Mouse (Mus musculus) kidney, postnatal 0 days (tissue): ENCODE measurements at regions not wholly inside any gene's neighbourhood (a gene's known extent, or its start where the extent isn't known, plus 50 kb on each side); places are given as distances from the start of the nearest gene placed in this dataset.

Experiments
- ATAC-seq: fragments of 200-750 bp; cut with Nextera tagmentation; replicated peaks from 2 replicates; pipeline ENCODE4 v1.8.0; 2017; ENCODE audit warnings: low read depth, moderate number of reproducible peaks, moderate TSS enrichment, moderate library complexity; ENCODE audit not compliant: low FRiP score
- DNase-seq: peaks from one replicate; pipeline ENCODE4 v3.0.0-alpha.2; 2016; ENCODE audit warnings: low spot score
- H3K27ac ChIP-seq: fragments of 300-500 bp; sonication (generic); 2 replicates; pipeline ENCODE4 v1.5.1; 2014; ENCODE audit warnings: mild to moderate bottlenecking
- H3K27me3 ChIP-seq: fragments of 300-500 bp; sonication (generic); 2 replicates; pipeline ENCODE4 v1.6.1; 2014; ENCODE audit warnings: low read length, mixed read lengths; ENCODE audit not compliant: insufficient read depth
- H3K36me3 ChIP-seq: fragments of 300-500 bp; sonication (generic); 2 replicates; pipeline ENCODE4 v1.6.1; 2014; ENCODE audit warnings: low read length, mixed read lengths; ENCODE audit not compliant: insufficient read depth
- H3K4me1 ChIP-seq: fragments of 300-500 bp; sonication (generic); replicated peaks from 2 replicates; pipeline ENCODE4 v1.6.1; 2014; ENCODE audit warnings: antibody characterized with exemption, low read length, mixed read lengths; ENCODE audit not compliant: insufficient read depth
- H3K4me2 ChIP-seq: fragments of 300-500 bp; sonication (generic); 2 replicates; pipeline ENCODE4 v1.6.1; 2014; ENCODE audit warnings: mild to moderate bottlenecking, low read length, moderate library complexity, mixed read lengths
- H3K4me3 ChIP-seq: fragments of 300-500 bp; sonication (generic); replicated peaks from 2 replicates; pipeline ENCODE4 v1.5.1; 2014; ENCODE audit warnings: low read depth, low read length
- H3K9ac ChIP-seq: fragments of 300-500 bp; sonication (generic); 2 replicates; pipeline ENCODE4 v1.6.1; 2014; ENCODE audit warnings: low read depth, low read length
- H3K9me3 ChIP-seq: fragments of 300-500 bp; sonication (generic); replicated peaks from 2 replicates; pipeline ENCODE4 v1.6.1; 2016; ENCODE audit warnings: low read length, inconsistent platforms, mixed read lengths
- CTCF ChIP-seq: IDR thresholded peaks from 2 replicates; pipeline ENCODE4 v1.5.1; 2016; ENCODE audit warnings: antibody characterized with exemption, low read depth, mild to moderate bottlenecking, moderate library complexity
- WGBS: fragments of 180-500 bp; shearing (Covaris S2); extraction: QIAGEN DNeasy Blood & Tissue Kit; methylation state at CpG from one replicate; pipeline ENCODE4 v1.1.7; 2014; 5-methylcytosine and 5-hydroxymethylcytosine counted together

- Histone ChIP-seq H3K9ac (no peak overlapping the region), H3K4me3 (no peak overlapping the region), H3K27ac (no peak overlapping the region), H3K4me2 (no peak overlapping the region), H3K4me1 (no peaks in the 10 kb centered on the region), H3K9me3 (no peaks in the 10 kb centered on the region), H3K27me3 (no peaks in the 10 kb centered on the region), H3K36me3 (no peaks in the 10 kb centered on the region)
- DNase-seq (peak; percentile 50), ATAC-seq (no peak)
- no peak for TF ChIP-seq CTCF
- 63% methylated on average over 1 of the region's 1 CpGs for WGBS
Observed at GRCm38 (mm10) chr13:5202736-5203135, 593.8 kb upstream of the Akr1e1 start.

- DNase-seq (peak; percentile 79), ATAC-seq (0 out of 2 replicates have a peak, but pooled peaks have one; percentile 29)
- 10% methylated on average over 2 of the region's 2 CpGs for WGBS
- H3K27me3 ChIP-seq: no peaks in the 10 kb centered on the region
- H3K4me2 ChIP-seq: no peak overlapping the region
- H3K9ac ChIP-seq: no peak overlapping the region
- no peak for TF ChIP-seq CTCF
- no peaks in the 10 kb centered on the region for H3K36me3 ChIP-seq
- H3K27ac ChIP-seq: no peak overlapping the region
- H3K4me1 ChIP-seq: no peaks in the 10 kb centered on the region
- H3K4me3 ChIP-seq: no peak overlapping the region
- H3K9me3 ChIP-seq: no peaks in the 10 kb centered on the region
Observed at GRCm38 (mm10) chr13:5204143-5204542, 595.2 kb upstream of the Akr1e1 start.

GRCm38 (mm10) chr13:5211659-5212058 is 602.7 kb upstream of the Akr1e1 start:
- no peaks in the 10 kb centered on the region for H3K27me3 ChIP-seq
- H3K4me2 ChIP-seq: no peak overlapping the region
- no peak overlapping the region for H3K9ac ChIP-seq
- WGBS: 82% methylated on average over 1 of the region's 1 CpGs
- TF ChIP-seq CTCF: no peak
- H3K27ac ChIP-seq: no peak overlapping the region
- ATAC-seq (no peak), DNase-seq (no peak)
- no peaks in the 10 kb centered on the region for H3K9me3 ChIP-seq
- H3K36me3 ChIP-seq: no peaks in the 10 kb centered on the region
- no peak overlapping the region for H3K4me3 ChIP-seq
- no peaks in the 10 kb centered on the region for H3K4me1 ChIP-seq

DNA sequence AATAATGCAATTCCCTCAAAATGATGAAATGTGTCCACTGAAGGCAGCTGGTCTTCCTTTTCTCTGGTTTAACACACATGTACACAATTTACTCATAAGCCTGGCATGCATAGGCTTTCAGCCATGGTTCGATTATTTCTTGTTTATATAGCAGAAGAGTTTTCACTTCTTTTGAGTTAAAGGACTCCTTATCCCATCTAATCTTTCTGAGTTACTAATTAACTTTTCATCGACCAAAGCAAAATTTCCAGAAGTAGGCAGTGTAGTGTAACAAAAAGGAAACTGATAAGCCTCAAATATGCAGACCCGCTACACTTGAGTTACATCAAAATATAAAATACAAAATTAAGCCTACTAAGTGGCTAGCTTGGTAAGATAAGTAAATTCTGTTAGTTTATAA is 620.5 kb upstream of the Akr1e1 start:
- Histone ChIP-seq H3K4me2 (no peak overlapping the region), H3K36me3 (no peaks in the 10 kb centered on the region), H3K4me1 (no peaks in the 10 kb centered on the region), H3K27me3 (no peaks in the 10 kb centered on the region), H3K9me3 (no peaks in the 10 kb centered on the region), H3K9ac (no peak overlapping the region), H3K27ac (no peak overlapping the region), H3K4me3 (no peak overlapping the region)
- WGBS: 59% methylated on average over 3 of the region's 3 CpGs
- DNase-seq (no peak), ATAC-seq (no peak)
- no peak for TF ChIP-seq CTCF

GRCm38 (mm10) chr13:5234232-5234631 is 625.3 kb upstream of the Akr1e1 start:
- DNase-seq: no peak
- Histone ChIP-seq H3K27ac (no peak overlapping the region), H3K4me2 (no peak overlapping the region), H3K4me3 (no peak overlapping the region), H3K9me3 (no peaks in the 10 kb centered on the region), H3K36me3 (no peaks in the 10 kb centered on the region), H3K4me1 (no peaks in the 10 kb centered on the region), H3K9ac (no peak overlapping the region), H3K27me3 (no peaks in the 10 kb centered on the region)
- WGBS: 64% methylated on average over 3 of the region's 3 CpGs
- no peak for TF ChIP-seq CTCF
- ATAC-seq: no peak

GRCm38 (mm10) chr13:5235391-5235790 is 625.9 kb upstream of the Klf6 start:
- Histone ChIP-seq H3K9me3 (no peaks in the 10 kb centered on the region), H3K9ac (no peak overlapping the region), H3K4me3 (no peak overlapping the region), H3K4me1 (no peaks in the 10 kb centered on the region), H3K4me2 (no peak overlapping the region), H3K27me3 (no peaks in the 10 kb centered on the region), H3K27ac (no peak overlapping the region), H3K36me3 (no peaks in the 10 kb centered on the region)
- DNase-seq (no peak), ATAC-seq (no peak)
- 100% methylated on average over 1 of the region's 1 CpGs for WGBS
- TF ChIP-seq CTCF: no peak

DNA sequence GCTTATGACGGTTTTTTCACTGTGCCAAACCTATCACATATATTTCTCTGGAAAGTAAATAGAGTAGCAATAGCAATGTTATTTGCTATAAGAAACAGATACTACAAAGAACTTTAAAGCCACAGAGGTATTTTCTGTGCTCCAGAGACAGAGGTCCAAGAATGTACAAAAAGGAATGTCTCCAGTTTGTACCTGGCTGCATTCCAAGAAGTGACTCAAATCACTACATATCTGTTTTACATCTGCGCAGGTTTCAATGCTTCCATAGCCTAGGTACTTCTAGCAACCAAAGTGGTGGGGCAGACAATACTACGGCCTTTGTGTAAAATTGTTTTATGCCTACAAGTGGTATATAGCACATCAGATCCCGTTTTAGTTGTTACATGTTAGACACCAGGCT is 620.7 kb upstream of the Klf6 start:
- Histone ChIP-seq H3K27me3 (no peaks in the 10 kb centered on the region), H3K9me3 (no peaks in the 10 kb centered on the region), H3K4me3 (no peak overlapping the region), H3K36me3 (no peaks in the 10 kb centered on the region), H3K27ac (no peak overlapping the region), H3K9ac (no peak overlapping the region), H3K4me1 (no peaks in the 10 kb centered on the region), H3K4me2 (no peak overlapping the region)
- 63% methylated on average over 4 of the region's 4 CpGs for WGBS
- DNase-seq (no peak), ATAC-seq (no peak)
- TF ChIP-seq CTCF: no peak
